Mouse (Mus musculus) NIH3T3 (cell line): Measurements from ENCODE around the gene Nudt22.

ENCODE experiments used
- DNase-seq: peaks from one replicate; pipeline ENCODE4 v3.0.0-alpha.2; 2012; ENCODE audit warnings: low read depth

Nudt22 gene

DNA sequence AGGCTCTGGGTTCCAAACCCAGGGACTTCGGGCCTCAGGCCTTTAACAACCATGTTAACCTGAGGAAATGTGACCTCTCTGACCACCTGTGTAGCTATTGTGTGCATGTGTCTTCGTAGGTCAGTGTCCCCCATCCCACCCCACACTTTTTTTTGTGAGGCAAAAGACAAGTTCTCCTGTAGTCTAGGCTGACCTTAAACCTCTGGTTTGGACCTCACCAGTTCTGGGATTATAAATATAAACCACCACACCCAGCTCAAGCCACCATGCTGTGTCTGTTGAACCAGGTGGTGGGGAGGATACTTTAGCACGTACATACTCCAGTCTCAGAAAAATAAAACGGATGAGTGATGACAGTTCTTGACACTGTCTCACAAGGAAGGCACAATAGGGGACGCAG is 46.0 kb downstream of the Nudt22 start:
- no peak for DNase-seq

DNA sequence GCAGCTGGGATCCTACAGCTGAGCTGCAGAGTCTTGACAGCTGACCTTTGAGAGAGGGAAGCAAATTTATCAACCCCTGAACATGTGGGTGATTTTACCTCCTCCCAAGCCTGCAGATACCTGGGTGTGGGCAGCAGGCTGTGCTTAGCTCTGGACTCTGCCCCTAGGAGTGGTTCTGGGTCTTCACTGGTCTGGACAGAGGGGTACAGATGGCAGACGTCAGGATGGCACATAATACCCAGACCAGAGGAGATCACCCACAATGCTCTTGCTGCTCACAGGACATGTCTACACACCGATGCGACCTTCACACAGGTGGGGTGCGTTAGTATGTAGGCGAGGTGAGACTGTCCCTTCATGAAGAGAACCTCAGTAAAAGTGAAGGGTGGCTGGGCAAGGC is 46.4 kb downstream of the Nudt22 start:
- DNase-seq: no peak

DNA sequence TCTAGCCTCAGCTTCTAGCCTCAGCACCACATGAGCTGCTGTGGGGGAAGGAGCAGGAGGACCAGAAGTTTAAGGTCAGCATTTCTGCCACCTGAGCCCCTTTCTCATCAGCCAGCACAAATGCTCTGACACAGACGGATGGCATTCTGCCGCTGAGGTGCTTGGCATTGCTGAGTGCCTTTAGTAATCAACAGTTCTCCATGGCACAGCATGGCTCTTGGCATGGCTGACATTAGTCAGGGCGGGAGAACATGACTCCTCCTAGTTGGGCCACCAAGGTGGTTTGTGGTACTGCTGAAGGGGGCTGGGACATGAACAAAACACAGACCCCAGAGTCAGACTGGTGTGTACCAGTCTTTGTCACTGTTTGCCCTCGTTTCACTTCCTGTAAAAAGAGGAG is 47.7 kb downstream of the Nudt22 start:
- no peak for DNase-seq

DNA sequence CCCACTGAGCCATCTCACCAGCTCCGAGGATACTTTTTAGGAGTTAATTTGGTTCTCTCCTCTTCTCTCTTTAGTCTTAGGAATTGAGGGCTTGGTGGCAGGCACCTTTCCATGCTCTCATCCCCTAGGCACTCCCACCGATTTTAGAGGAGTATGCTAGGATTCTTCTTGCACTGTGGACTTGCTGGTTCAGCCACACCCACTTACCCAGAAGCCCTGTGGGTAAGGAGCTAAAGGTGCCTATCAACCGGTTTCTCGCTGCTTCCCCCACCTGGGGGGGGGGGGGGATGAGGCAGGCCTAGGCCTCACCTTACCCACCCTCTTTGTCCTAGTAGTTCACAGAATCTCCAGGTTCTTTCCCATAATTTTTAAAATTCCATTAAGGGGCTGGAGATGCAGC is 48.2 kb downstream of the Nudt22 start:
- DNase-seq: no peak

DNA sequence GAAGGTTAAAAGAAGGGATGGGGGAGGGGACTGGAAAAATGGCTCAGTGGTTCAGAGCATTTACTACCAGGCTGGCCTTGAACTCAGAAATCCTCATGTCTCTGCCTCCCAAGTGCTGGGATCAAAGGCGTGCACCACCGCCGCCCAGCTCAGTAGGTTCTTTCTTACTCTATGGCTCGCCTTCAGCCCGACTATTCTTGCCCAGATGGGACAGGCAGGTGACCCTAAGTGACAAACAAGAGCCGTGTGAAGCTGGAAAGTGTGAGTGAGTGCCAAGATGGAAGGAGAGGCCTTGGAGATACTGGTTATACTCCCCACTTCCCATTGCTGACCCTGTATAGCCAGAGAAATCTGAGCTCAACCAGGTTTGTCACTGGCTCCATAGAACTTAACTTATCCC is 52.2 kb downstream of the Nudt22 start:
- no peak for DNase-seq
